Mouse (Mus musculus) kidney, adult 9 months (tissue): ENCODE results near the gene Msi2.

Source experiments
- DNase-seq: peaks from one replicate; pipeline ENCODE4 v3.0.0; 2022

Gene Msi2

DNA sequence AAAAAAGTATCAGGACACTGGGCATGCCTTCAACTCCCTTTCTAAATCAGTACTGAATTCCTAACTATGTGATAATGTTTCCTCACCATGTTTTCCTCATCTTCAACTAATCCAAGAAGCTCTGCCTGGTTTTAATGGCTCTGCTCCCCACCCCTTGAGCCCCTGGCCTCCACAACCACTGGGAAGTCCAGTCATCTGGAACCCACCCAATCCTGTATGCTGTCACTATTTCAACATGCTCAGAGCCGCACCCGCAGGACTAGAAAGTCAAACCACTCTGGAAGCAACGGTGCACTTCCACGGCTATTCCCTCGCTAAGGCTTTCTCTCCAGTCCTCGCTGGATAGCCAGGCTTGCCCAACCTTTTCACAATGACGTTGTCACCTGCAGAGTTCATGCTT is 106.2 kb downstream of the Msi2 start:
- no peak for DNase-seq

DNA sequence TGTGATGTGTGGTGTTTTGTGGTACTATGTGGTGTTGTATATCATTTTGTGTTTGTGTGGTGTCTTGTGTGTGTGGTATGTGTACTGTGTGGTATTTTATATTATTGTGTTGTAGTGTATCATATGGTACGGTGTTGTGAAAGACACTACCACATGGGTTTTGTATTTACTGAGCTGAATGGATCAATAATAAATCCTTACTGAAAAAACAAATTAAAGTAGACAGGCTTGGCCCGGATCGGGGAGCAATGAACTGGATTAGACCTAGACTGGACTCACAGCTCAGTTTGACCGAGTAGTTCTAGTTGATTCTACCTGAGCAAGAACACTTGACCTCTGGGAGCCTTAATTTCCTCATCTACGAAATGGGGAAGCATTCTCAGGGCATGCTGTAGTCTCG is 107.5 kb downstream of the Msi2 start:
- no peak for DNase-seq

DNA sequence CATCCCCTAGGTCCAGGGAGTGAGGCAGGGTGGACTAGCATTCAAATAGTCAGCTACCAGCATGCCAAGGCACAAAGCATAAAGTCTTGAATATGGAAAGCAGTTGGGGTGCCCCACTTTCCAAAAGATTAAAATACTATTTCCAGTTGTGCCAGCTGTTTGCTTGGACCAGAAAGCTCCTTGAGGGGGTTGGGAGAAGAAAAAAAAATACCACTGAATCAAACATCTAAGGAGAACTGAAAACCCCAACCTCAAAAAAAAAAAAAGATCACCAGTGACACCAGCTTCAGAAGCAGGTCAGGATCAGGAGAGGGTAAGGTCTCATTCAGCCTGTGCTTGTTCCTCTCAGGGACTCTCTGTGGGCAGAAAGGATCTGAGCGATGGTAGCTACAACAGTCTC is 108.2 kb downstream of the Msi2 start:
- DNase-seq, result no peak

DNA sequence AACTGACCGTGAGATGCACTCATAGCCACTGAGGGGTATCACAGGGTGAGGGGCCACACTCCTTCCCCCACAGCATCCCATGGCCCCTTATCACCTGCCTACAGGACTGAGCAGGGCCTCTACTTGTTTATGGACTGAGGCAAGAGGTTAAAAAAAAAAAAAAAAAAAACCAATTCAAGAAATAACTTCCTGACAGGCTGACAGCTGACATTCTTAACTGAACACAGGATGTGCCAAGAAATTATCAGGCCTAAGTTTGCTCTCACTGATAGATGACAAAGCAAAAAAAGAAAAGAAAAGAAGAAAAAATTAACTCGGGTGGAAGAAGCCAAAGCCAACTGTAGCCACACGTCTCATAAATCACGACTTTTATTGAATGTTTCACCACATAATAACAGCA is 109.7 kb downstream of the Msi2 start:
- DNase-seq, result peak; percentile 71

DNA sequence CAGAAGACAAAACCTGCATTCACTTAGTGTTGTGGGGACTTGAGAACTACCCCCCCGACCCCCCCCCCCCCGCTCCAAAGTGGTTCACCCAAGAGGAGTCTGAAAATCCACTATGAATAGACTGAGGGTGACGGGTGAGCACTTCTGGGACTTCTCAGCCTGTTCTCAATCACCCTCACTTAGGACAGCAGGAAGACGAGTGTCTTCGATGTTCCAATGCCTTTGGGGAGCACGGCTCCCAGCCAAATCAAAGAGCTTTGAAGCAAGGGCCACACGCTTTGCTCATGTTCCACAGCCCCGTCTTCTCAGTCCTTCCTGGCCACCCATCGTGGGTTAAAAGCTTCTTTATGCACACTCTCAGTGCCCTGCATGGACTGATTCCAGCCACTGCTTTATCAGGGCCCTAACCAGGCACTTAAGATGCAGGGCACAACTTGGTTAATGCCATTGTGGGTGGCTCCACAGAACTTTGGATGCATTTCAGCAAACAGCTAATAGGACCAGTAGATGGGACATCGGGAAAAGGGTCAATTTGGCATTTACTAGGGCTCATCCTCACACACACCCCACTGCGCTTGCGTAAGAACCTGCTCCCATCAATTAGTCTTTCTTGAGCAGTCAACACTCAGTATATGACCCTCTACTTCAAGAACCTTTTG is 110.5 kb downstream of the Msi2 start:
- no peak for DNase-seq

DNA sequence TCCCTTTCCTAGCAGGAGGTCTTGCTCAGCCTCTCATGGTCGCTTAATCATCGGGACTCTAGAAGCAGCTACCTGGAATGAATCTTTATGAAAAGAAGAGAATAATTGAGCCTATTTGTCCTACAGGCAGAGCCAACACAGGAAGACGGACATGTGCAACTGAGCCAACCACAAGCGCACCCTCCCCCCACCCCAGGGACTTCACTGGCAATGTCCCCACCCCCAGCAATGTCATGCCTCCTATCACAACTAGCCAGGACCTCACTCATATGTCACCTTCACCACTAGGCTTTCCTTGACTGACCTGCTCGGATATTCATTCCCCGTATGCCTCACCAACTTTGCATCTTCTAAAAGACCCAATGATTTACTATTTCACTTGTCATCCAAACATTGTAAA is 112.5 kb downstream of the Msi2 start:
- no peak for DNase-seq

DNA sequence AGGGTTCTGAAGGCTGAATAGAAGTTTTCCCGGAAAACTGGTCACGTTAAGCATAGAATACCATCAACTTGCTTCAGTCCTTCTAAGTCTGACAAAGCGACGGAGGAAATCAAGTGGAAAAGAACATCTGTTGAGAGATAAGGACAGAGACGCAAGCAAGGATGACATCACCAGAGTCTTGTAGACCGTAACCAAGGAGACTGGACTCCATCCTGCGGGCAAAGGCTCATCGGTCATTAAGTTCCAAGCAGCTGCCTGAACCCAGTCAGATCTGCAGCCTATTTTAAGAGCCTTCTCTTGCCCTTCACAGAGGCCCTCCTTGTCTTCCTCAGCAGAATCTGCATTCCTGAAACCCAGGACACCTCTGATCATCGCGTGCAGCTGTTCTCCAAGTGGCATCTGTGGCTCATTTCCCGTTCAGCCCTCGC is 113.2 kb downstream of the Msi2 start:
- no peak for DNase-seq

DNA sequence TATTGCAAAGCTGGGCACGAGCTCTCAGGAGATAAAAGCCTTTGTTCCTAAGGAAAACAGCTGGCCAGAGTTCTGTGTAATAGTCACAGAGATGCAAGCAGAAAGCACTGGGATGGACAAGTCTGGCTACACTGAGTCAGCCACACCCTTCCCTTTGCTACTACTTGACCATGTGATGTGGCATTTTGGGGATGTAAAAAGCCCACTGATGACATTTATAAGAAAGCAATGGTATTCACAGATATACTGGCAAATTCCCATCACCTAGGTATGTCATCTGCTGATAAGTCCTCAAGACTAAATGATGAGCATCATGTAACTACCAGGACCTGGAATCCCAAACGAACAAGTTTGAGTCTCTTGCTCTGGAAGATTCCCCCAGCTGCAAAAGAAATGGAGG is 113.7 kb downstream of the Msi2 start:
- DNase-seq, result no peak

DNA sequence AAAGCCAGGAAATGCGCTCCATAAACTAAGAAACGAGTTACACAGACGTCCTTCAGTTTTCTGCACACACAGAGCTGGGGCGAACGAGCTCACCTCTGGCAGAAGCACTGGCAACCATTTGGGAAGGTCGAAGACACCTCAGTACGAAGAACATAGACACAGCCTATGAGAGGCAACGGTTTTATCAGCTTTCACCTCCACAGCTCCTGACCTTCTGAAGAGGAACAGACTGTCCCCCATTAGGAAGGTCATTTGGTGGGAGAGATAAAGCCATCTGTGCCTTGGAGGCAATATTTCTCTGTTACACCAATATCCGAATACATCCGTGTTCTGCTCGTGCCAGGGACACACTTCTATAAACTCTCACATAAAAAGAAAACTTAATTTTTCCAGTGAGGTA is 114.9 kb downstream of the Msi2 start:
- no peak for DNase-seq

DNA sequence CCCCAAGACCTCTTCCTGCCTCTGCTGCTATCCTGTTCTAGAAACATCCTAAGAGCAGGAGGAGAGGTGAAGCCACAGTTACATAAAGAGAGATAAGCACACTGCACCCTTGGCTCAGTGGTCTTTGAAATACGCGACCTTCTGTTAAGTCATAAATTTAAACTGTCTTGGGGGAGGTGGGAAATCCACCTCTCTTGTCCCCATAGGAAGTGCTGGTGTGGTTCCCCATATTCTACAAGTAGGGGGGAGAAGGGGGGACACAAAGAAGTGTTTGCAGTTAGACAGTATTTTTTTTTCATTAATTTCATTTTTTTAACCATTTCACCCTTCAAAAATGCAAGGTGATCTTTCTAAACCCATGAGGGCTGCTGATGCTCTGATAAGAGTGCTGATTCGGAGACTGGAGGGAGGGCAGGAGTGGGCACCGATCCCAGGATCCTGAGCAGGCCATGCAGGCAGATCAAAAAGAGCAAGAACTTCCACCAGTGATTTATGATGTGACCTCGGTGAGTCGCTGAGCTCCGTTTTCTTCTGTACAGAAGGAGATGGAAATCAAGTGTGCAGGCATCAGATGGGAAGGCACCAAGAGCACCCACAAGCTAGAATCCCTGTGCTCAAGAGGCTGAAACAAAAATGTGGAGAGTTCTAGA is 115.7 kb downstream of the Msi2 start:
- DNase-seq, result no peak

DNA sequence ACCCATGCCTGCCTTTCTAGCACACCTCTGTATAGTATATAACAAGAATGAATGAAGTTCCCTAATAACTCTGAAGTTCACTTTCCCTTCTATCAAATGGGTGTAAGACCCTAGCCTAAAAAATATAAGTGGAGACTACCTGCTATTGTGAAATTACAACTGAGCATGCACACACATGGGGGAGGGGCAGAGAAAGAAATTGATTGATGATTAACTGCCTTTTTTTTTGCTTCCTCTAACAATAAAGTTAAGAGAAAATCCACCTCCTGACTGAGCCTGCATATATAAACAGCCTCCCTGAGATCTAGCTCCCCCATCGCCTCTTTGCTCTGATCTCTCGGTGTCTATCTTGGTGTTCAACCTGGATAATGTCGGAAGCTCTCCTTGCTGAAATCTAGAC is 118.1 kb downstream of the Msi2 start:
- DNase-seq, result no peak

DNA sequence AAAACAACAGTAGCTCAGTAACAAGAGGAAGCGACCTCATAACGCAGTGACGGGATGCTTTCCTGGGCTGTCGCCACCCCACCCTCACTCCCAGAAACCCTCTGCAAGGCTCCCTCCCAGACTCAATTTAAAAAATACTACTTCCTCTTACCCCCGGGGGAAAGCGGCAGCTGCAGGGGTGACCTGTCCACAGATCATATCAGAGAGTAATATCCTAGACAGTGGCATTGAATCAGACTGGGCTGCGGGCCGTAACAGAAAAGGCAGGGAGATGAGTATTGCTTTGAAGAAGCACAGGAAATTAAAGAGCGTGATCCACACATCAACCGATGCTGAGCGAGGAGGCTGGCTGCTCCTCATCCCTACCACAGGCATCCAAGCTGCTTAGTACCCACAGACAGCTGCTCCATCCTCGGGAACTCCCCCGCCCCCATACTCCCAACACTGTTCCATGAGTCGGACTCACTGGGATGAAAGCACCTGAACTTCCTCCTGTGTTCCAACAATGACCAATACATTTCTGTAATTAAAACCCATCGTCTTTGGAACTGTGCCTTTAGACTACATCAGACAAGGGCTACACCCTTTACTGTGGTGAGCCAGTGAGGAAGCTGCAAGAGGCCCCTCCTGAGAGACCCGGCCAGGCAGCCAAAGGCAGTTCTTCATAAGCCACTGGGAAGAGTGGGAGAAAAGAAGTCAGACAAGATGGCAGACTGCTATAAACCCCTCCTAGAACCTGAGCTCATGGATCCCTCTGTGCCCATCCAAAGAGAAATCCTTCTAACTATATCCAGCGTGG is 118.8 kb downstream of the Msi2 start:
- DNase-seq, result no peak

DNA sequence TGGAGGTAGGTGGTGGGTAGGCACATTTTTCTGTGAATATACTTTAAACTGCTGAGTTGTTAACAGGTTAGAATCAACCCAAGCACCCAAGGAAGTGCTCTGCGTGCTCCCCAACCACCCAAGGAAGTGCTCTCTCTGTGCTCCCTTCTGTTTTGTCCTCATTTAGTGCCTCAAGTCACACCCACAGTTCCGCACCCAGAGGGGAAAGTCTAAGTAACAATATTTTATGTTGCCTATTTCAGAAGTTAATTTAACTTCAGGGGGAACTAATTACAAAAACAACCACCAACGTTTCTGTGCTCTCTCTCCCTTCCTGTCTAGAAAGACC is 119.5 kb downstream of the Msi2 start:
- DNase-seq, result no peak

DNA sequence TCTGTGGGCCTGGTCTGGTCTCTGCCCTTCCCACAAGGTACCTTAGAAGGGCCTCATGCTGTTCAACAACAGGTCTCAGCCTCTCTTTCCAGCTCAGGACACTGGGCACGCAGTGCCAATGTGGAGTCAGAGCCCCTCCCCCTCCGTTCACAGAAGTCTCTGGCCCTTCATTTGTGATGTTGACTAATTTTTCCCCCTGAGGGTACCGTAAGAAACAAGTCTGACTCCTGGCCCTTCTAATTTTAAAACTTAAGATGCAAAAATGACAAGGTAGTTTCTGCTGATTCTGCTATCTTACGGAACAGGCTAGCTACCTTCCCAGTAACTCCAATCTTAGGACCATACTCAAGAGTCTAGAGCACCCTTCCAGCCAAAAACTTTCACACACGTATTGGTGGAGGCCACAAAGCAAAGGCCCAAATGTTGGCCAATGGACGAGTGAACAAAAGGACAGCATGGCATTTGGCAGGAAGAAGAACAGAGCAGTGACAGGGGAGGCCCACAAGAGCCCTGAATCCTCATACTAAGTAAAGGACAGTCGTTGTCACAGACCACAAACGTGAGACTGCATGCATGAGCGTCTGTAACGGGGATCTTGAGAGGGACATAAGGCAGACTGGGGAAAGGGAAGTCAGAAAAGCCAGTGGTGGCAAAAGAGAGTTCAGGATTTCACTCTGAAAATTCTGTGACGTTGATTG is 120.0 kb downstream of the Msi2 start:
- no peak for DNase-seq

DNA sequence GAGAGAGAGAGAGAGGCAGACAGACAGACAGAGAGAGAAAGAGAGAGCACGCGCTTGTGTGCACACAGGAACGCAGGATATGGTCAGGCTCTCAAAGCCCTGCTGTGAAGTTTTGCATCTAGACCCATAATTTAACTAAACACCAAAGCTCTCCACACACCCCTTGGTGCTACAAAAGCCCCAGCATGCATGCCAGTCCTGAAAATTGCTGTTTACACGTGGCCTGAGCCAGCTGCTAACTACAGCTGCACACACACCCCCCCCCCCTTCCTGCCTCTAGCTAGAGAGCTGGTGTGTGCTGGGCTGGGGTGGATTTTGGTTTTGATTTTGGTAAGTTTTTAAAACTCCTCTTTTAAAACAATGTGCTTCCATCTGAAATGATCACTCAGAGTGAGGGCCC is 122.7 kb downstream of the Msi2 start:
- DNase-seq, result no peak

DNA sequence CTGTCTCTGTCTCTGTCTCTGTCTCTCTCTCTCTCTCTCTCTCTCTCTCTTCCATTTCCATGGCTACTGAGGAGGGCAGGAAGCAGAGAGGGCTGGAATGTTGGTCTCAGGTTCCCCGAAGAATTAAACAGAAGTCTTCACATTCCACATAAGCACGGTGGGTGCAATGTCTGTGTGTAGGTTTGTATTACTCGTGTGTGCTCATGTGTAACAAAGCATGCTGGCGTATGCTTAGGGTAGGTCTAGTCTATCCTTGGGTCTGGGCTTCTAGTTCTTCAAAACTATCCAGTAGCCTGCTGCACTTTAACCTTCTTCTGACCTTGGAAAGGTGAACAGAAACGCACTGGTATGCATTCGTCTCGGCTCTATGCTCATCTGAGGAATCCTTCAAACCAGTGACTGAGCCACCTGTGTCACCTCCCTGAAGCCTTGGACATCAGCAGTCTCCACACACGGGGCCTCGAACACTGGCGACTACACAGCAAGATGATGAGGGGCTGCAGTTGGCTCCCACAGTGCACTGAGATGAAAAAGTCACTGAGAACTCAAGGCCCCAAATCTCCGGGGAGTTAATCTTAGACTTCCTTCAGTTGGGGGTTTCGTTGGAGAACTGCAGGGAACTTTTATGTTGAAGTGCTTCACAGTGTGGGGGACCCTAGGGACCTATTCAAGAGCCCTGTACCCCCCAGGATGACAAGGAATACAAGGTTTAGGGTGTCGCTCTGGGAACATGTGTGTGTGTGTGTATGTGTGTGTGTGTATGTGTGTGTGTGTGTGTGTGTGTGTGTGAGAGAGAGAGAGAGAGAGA is 123.3 kb downstream of the Msi2 start:
- DNase-seq, result no peak

DNA sequence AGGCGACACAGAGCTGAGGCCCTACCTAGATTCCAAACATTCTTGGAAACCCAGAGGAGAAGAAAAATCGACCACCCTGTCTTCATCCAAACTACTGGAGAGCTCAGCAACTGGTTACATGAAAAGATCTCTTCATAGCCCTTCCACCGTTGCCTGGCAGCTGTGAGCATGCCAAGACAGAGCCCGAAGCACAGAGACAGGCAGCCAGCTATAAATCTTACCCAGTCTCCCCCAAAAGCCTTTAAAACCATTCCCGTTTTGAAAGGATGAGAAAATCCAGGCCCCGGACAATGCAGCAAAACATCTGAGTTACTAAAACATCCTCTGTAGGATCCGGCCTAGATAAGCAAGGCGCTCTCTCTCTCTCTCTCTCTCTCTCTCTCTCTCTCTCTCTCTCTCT is 124.3 kb downstream of the Msi2 start:
- DNase-seq, result no peak

DNA sequence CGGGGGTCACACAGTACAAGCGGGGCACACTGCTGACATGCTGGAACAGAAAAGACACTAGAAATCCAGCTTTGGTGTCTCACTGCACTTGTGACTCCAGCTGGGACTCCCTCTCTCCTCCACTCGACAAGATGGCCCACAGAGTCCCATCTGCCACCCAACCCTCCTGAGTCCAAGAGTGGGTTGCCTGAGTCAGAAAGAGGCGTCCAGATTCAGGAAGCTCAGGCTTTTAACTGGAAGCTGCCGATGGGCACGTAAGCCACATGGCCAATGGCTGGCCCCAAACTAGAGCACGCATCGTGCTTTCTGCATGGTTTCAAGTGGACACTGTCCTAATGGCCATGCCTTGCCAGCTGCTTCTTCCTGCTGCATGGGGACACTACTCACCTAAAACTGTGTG is 126.2 kb downstream of the Msi2 start:
- no peak for DNase-seq

DNA sequence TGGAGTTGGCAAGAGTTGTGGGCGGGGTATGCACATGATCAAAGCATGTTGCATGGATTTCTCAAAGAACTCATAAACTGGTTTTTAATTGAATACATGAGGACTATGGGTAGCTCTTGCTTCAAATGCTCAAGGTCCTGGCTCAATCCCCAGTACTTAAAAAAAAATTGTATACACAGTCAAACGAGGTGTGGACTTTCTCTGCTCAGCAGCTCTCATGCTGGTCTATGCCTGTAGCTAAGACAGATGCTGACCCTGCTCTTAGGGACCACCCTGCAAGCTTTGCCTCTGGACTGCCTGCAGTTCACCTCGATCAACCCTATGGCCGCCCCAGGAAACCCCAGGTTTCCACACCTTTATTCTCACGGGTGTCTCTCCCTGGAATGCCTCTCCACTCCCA is 127.7 kb downstream of the Msi2 start:
- no peak for DNase-seq

DNA sequence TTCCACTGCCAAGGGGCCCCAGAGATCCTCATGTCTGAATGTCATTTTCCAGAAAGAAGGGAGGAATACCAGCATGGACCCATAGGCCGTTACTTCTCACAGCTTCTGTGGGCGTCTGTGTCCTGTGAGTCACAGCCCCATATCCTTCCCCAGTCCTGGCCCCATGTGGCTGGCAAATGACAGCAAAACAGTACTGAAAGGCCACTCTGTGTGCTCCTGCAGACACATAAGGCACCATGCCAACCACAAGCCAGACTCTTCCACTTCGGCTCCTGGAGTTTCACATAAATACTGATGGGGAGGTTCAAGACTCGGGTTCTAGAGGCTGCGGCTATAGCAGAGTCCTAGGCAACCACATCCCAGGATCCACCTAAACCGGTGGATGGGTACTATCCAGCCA is 128.7 kb downstream of the Msi2 start:
- DNase-seq, result no peak

DNA sequence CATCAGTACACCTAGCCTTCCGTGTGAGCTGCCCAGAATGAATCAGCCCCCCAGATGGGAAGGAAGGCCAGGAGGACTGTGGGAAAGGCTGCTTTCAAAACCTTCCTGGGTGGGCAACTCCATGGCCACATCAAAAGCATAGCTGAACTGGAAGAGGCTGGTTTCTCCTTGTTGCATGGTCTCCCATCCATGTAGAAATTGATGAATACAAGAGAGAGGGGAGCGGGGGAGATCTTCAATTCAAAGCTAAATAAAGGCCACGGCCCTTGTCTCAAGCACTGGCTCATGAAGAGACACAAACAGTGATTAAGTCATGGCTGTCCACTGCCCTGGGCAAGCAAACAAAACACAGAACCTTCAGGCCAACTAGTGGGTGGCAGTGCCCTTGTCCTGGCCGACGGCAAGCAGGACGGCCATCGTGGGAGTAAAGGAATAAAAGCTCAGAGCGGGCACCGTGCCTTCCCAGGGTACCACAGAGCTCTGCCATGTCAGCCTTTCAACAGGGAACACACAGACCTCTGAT is 129.6 kb downstream of the Msi2 start:
- no peak for DNase-seq

DNA sequence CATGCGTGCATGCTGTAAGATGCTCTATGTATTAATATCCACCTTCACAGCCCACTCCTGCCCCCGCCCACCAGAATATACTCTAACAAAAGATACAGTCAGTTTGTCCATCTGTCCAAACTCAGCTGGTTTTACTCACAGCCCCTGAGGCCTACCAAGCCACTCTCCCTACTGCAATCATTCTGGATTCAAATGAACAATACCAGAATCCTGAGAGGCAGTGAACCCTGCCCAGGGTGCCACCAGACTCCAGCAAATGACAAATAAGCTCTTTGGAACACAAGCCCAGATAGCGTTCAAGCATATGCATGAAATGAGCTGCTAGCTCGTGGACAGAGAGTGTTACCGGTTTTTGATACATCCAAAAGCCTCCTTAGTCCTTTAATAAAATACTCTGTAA is 130.6 kb downstream of the Msi2 start:
- DNase-seq, result no peak

DNA sequence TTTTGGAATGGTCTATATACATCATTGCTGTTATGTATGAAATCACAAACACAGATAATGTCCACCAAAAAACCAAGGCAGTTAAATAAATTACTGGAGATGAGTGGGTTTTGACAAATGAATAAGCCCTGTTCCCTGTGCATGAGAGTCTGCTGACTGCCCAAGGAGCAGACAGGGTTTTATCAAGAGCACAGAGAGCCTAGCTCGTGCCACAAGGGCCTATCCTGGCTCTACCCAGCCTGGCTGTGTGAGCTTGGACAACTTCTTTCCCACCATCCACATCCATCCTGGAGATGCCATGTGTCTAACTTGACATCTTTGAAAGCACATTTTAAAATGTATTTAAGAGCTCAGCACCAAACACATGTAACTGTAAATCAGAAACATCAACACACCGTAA is 132.4 kb downstream of the Msi2 start:
- no peak for DNase-seq
